Mouse (Mus musculus) kidney, postnatal 10 days (tissue): Measurements from ENCODE around the gene Rragd.

ENCODE experiments used
- DNase-seq: peaks from one replicate; pipeline ENCODE4 v3.0.0; 2021; ENCODE audit warnings: mixed read lengths

The Rragd gene

DNA sequence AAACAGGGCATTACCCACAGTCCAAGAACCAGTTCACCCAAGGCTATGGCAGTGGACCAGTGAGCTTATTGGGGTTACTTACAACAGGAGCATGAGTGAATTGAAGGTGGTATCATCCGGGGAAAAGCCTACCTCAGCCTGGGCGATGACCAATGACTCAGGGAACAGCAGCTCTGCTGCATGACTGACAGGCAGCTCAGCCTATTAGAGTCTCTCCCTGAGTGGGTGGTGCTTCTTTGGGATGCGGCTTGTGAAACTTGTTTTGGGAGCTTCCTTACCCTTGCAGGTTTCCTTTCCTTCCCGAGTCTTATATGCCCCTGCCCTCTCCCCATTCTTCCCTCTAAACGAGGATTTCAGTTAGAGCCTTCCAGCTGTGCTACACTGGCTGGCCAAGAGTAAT lies 69.8 kb downstream of the Rragd start:
- DNase-seq = no peak

DNA sequence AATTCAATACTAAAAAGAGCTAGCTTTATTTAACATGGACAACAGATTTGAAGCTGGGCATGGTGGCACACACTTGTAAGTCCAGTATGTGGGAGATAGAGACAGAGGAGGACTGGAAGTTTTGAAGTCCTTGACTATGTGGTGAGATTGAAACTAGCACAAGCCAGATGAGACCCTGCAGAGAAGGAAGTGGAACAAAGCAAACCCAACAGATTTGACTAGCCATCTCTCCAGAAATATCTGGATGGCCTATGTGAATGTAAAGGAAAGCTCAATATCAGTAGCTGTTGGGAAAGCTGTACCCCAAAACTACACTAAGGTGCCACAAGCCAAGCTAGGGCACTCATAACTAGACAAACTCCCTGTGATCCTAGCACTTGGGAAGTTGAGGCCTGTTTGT lies 71.6 kb downstream of the Rragd start:
- DNase-seq = no peak

GRCm38 (mm10) chr4:33056317-33056716 lies 73.5 kb downstream of the Rragd start:
- DNase-seq = no peak

- peak; percentile 34 for DNase-seq
Measured at GRCm38 (mm10) chr4:33057890-33058687, 75.3 kb downstream of the Rragd start.

GRCm38 (mm10) chr4:33061158-33061557 lies 78.3 kb downstream of the Rragd start:
- DNase-seq = no peak

DNA sequence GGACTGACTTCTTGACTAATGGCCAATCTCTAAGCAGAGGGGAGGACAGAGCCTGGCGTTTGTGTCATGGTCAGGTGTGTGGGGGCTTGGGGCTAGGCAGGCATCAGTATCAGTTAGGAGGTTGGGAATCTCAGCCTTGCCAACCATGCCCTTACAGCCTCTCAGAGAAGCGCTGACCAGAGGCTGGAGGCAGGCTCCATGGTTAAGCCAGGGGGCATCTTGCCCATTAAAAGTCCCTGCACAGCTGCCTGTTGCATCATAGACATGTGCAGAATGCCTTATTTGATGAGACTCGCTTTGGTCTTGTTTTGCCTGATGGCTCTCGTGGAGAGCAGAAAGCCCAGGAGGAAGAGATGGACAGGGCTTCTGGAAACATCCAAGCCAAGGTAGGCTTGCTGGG lies 80.1 kb downstream of the Rragd start, which contains the start of gene Gabrr2:
TSS of gene Gabrr2 (plus strand) at position 19 of the 400 bp plus-strand sequence.
- no peak for DNase-seq

DNA sequence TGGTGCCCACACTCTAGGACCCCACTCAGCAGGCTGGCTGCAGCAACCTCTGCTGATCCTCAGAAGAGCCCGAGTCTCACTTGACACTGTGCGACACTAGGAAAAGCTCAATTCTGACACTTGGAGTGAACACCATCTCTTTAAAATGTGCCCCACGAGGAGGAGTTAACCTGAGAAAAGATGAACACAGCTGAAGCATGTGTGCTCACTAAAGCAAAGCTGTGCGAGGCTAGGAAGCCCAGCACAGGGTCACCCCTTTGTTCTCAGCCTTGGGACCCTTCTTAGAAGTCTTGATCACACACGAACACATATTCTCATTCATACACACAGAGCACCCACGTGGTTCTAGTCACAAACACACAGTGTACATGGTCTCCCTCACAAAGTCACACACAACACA lies 82.1 kb downstream of the Rragd start:
- no peak for DNase-seq

DNA sequence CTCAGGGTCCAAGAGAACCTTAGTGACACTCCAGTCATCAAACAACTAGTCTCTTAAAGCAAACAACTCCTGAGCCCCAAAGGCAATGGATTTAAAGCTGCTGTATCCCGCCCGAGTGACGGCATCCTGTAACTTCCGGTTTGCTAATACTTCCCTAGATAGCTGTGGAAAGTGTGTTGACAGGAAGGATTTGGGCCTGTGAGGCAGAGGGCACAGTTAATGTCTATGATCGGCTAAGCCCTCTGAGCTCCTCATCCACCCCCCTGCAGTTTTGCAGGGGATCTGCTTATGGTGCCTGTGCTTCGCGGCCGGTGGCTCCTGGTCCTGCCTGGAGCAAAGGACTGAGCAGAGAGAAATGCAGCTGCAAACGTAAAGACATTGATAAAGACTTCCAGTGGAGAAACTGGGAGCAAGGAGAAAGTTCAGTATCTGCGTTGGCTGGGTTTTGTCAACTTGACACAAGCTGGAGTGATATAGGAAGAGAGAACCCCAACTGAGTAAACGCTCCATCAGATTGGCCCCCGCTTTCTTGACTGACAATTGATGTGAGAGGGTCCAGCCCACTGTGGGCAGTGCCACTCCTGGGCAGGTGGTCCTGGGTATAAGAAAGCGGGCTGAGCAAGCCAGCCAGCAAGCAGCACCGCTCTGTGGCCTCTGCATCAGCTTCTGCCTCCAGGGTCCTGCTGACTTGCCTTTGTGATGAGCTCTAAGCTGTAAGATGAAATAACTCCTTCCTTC lies 83.6 kb downstream of the Rragd start:
- DNase-seq = no peak

DNA sequence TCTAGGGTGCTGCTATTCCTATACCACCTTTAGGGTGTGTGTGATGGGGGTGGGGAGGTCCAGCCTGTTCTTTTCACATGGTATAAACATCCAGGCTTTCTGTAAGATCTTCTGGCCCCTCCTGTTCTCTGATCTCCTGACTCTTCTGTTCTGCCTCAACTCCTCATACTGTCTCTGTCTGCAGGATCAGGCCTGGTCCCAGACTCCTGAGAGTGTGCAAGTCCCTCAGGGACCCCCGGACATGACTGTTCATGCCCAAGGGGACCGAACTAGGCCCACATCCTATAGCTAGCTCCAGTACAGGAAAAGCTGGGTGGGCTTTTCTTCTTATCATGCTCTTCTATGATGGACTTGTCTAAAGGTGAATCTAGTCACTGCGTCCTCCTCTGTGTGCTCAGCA lies 84.5 kb downstream of the Rragd start:
- no peak for DNase-seq

GRCm38 (mm10) chr4:33067826-33068225 lies 85.0 kb downstream of the Rragd start:
- DNase-seq = no peak

DNA sequence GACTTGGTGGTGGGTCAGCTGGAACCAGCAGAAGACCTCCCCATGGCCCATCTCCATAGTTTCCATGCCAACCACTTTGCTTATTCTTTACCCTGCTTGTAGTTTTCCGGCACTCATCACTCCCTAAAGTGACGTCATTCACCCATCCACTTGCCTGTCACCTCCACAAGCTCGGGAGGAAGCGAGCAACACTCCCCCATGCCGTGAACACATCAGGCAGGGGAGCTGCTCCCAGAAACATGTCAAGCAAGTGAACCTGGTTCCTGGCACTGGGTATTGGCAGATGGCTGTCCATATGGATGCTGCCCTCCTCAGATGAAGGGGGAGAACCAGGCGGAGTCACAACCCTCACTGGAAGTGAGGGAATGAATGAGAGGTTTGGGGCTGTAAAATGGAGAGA lies 86.1 kb downstream of the Rragd start:
- no peak for DNase-seq

DNA sequence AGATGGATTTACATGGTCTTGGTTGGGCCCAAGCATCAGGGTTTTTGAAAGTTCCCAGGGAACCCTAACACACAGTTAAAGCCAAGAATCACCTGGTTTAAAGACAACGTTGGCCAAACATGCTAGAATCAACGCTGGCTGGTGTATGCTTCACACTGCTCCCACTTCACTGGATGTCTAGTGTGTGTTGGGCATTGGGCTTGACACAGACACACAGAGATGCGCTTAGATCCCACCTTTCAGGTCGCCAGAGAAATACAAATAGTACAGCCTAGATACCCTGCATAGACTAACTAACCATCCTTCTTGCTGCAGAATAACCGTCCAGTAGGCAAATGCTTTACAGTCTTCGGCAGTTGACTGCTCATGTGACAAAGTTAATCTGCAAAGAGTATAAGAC lies 87.5 kb downstream of the Rragd start:
- DNase-seq = no peak

GRCm38 (mm10) chr4:33071337-33071736 lies 88.5 kb downstream of the Rragd start:
- DNase-seq = no peak
